Mouse (Mus musculus) granulocyte monocyte progenitor cell, adult 5-6 weeks (primary cell): ENCODE results near the gene Spon1. TPM values are rescaled to one million over a fixed set of nuclear protein-coding genes. Genes with fewer than 3 reads are reported as not detected.

Experiments used
- ATAC-seq: replicated peaks from 2 replicates; pipeline ENCODE4 v1.8.0; 2016; ENCODE audit warnings: mild to moderate bottlenecking, moderate TSS enrichment, inconsistent platforms; ENCODE audit not compliant: poor library complexity, severe bottlenecking
- total RNA-seq, 2 experiments: library from RNA; stranded (forward) in 1 of 2; stranded (reverse) in 1 of 2; fragments of 200-712, 200-1000 nt in 1 of 2; fragments of >200 nt in 1 of 2; fragmentation: Nextera tagmentation in 1 of 2; gene quantifications; 2 replicates each; pipeline ENCODE4 v1.2.3; 2014 to 2017

The Spon1 gene
- total RNA-seq, 2 experiments from 2014 or later, result not detected

DNA sequence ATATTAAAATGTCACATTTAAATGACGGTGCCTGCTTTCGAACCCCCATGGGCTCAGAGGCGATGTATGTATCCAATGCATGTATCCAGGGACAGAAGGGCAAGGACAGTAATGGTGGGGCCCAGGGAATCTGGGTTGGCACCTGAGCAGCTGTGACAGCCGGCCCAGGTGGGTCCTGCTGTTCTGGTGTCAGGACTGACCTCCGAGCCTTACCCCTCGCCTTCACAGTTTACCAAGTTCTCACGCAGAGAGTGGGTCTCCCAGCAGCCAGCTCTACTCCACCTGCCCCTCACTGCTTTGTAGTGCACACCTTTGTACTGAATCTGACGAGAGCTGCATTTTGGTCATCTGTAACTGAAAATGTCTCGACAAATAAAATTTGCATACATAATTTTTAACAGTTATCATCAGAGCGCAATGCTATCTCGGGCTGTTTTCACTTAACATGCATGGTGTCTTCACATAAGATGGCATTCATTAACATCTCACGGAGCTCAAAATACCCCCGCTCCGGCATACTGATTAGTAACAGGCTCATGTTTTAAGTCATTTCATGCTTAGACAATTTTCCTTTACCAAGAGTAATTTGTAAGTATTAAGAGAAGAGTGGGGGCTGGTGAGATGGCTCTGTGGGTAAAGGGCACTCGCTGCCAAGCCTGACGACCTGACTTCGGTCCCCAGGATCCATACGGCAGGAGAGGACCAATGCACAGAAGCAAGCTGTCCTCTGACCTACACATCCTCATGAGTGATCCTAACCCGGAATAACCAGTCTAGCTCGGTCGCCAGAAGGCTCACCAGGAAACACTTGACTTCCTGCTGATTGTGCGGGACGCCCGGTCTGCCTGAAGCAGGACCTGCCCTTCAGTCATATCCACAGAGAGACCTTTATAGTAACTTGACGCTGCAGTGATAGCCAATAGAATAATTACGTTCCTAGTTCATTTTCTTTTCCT, 277.5 kb downstream of the Spon1 start:
- peak; percentile 53 for ATAC-seq

DNA sequence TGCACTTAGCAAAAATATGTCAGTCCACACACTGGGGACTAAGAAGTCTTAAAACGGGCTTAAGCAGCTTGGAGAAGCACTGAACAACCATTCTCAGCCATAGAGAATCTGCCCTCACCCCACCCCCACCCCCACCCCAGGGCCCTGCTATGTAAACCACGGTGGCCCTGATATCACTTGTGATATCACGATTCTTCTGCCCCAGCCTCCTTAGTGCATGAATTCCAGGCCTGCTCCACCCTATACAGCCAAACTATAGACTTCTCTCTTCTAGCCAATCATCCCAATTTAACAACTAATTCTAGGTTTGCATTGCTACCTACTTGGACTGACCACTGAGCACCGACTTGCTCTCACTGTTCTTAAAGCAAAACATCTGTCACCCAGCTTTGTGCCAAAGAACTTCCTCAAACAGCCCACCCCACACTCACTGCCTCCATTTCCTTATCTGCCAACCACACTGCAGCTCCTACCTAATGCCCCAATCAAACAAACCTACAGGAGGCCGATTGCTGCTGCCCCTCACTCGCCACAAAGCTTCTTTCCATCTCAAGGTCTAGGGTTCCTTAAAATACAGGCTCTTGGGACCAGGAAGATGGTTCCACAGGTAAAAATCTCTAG, 278.2 kb downstream of the Spon1 start:
- peak; percentile 82 for ATAC-seq

- ATAC-seq, result no peak
Measured at GRCm38 (mm10) chr7:114045814-114046213, 280.0 kb downstream of the Spon1 start.

DNA sequence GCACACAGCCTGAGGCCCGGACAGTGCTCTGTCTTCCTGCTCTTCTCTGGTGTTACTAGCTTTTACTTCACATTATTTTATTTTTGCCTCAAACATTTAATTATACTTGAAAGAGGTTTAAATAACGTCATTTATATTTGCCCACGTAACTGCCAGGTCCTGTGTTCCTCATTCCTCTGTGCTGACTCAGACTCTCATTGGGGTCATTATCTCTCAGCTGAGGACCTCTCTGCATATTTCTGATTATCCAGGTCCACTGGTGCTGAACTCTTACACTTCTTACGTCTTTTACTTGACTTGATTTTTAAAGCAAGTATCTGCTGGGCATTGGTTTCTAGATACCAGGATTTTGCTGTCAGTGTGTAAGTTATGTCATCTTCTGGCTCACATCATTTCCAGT, 287.9 kb downstream of the Spon1 start:
- no peak for ATAC-seq

- no peak for ATAC-seq
Measured at GRCm38 (mm10) chr7:114058166-114058565, 292.4 kb downstream of the Spon1 start.

GRCm38 (mm10) chr7:114058927-114059441, 293.2 kb downstream of the Spon1 start:
- no peak for ATAC-seq

GRCm38 (mm10) chr7:114060445-114060844, 294.6 kb downstream of the Spon1 start:
- no peak for ATAC-seq

DNA sequence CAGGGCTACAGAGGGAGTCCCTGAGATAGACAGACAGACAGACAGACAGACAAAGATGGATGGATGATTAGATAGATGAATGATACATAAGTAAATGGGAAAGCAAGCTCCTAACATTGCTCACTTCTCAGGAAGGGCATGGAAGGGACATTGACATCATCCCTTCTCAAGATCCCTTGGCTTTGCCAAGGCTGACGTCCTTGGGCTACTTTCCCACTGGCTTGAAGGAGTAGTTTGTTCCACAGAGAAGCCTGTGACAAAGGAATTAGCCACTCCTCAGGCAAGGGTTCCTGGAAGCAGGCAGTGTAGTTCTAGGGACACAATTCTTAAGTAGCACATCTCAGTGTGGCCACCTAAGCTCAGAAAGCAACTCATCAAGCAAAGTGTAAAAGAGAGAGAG, 296.7 kb downstream of the Spon1 start:
- no peak for ATAC-seq

DNA sequence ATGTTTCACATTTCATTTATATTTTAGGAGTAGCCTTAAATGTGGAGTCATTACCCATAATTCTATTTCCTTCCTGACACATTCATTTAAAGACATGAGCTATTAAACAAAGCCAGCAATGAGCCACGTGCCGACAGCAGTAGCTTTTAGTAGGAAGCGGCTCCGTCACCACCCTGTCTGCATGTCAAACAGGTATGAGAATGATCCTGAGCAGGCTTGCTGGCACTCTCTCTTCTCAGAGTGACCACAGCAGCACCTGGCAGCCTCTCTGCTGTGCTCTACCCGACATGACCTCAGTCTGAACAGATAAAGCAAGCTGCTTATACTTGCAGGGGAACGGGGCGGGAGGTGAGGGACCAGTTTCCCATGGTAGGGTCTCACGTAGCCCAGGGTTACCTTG, 297.7 kb downstream of the Spon1 start:
- ATAC-seq, result no peak

DNA sequence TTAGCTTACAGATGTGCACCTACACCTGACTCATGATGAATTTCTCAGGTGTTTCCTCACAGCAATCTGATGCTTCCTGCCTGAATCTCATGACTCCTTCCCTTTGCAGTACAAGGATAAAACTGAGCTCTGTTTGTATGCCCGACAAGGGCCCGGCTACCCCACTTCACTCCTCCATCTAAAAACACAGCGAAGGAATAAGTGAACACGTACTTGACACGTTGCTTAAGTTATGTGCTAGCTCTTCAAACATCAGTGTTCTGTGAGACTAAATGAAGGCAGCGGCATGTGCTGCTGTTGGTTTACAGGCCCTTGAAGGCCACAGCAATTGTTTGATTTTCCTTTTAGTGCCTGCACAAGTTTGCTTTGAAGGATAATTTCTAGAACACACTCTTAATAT, 298.2 kb downstream of the Spon1 start:
- ATAC-seq, result no peak

GRCm38 (mm10) chr7:114065407-114066185, 299.8 kb downstream of the Spon1 start:
- no peak for ATAC-seq

DNA sequence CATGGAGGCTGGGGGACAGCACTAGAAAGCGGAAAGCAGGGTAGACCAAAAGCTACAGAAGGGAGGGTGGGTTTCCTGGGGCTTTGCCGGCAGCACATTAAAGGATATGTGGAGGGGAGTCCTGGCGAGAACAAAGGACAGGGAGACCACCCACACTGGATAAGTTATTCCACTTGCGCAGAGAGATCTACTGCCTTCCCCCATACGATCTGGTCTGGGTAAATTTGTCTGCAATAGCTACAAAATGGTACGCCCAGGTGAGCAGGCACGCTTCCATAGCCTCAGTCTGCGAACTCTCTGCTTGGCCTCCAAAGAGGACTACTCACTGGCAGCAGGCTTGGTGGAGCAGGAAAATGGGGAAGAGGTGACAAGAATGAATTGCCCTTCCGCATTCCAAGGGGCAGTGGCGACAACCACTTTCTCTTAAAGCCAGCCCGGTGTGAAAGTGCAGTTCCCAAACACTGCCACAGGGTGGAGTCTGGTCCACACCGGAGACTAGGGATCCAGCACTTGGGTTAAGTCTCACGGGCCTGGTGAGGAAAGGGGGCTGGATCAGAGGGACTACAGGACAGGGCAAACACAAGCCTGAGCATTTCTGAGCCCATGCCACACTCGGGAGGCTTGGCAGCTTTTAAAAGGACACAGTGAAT, 300.9 kb downstream of the Spon1 start:
- ATAC-seq, result peak; percentile 98

DNA sequence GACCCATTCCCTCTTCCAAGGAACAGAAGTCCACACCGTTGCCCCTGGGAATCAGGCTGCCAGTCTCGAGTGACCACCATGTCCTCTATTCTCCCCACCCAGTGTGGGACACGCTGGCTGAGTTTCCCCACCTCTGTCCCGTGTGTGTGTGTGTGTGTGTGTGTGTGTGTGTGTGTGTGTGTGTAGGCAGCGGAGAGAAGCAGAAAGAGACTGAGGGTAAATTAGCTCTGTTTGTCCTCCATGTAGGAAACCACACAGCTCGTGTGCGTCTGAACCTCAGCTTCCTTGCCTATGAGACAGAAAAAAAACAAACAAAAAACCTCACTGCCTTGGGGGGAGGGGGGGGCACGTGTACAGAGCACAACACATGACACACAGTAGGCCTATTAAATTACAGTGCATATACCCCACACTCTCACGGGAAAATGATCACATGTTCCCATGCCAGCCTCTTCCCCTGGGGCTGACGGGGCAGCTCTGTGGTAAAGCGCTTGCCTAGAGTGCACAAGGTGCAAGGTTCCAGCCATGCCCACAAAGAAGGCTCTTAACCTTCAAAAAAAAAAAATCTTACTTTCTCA, 303.2 kb downstream of the Spon1 start:
- peak; percentile 18; the same call in 1 of the 2 replicates for ATAC-seq

GRCm38 (mm10) chr7:114069726-114070457, 304.1 kb downstream of the Spon1 start:
- 0 out of 2 replicates have a peak, but pooled peaks have one; percentile 15 for ATAC-seq

DNA sequence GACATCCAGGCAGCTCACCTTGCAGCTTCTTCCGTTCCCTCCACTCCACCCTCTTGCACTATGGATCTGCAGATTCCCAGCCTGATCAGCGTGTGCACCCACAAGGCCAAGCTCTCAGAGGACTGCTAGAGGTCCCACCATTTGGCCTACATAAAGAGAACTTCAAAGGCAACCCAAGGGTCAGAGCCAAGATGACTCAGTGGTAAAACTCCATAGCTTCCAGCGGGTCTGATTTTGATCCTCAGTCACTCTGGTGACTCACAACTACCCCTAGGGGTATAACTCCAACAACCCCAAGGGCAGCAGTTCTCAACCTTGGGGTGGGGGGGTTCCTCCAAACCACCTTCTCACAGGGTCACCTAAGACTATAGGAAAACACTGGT, 304.7 kb downstream of the Spon1 start:
- ATAC-seq, result no peak

- no peak for ATAC-seq
Measured at GRCm38 (mm10) chr7:114071395-114071794, 305.6 kb downstream of the Spon1 start.

DNA sequence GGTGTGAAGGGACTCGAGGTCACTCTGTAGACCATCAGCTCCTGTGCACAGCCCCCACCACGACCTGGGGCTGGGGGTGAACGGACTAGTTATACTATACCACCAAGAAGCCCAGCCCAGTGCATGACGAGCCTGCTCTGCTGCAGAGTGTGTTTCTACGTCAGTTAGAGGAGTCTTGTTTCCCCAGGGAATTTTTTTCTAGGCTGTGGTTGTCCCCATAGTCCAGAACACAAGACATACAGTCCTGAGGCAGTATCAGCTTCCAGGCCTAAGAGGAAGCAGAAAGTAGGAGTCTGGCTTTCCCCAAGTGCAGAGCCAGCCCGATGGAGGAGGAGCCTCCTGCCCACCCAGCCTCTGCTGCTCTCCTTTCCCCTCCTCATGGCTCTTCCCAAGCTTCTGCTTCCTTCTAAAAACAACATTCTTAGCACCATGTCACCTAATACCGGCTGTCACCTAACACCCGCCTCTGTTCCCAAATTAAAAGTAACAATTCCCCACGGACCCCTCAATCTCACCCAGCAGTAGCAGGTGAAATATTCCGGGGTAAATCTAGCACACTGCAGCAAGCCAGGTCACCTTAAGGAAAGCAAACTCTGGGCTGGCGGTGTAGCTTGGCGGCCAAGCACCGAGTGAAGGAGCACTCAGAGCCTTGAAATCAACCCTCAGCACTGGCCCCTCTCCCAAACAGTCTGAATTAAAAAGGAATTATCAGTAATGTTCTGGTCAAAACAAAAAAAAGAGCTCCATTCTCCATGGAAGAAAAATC, 306.2 kb downstream of the Spon1 start:
- no peak for ATAC-seq

DNA sequence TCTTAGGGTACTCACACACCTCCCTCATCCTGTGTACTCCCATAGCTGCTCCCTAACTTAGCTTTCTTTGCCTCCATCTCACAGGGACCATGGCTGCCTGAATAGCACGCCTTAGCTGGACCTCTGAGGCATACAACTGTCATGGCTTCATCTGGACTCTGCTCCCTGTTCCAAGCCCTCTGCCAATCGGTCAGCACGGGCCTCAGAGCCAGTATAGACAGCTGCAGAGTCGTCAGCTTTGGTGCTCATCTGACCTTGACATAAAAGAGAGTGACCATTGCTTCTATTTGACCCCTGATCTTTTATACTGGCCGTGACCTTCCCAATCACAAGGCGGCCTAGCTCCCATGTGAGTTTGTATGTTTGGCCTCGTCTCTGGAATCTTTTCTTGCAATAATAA, 308.3 kb downstream of the Spon1 start:
- no peak for ATAC-seq
